Mouse (Mus musculus): ENCODE results near the gene Rfx7. TPM values are rescaled to one million over a fixed set of nuclear protein-coding genes. Genes with fewer than 3 reads are reported as not detected.

Rfx7 gene
- polyA plus RNA-seq, 1 experiment from 2014 or later, result 19.8 TPM

- Histone ChIP-seq H3K4me3 (replicated peaks) (no peak overlapping the region), H3K36me3 (no peaks in the 10 kb centered on the region), H3K4me1 (replicated peaks) (peaks cover 33% of the 10 kb centered on the region), H3K9me3 (no peaks in the 10 kb centered on the region), H3K27ac (peak overlapping the region; percentile 58), H3K9ac (replicated peaks) (no peak overlapping the region), H3K27me3 (no peaks in the 10 kb centered on the region), H3K4me2 (replicated peaks) (no peak overlapping the region)
- WGBS, result 89% methylated on average over 6 of the region's 6 CpGs
- no peak for ATAC-seq
These were observed 111.8 kb downstream of the Rfx7 start for GRCm38 (mm10) chr9:72643651-72644417.

GRCm38 (mm10) chr9:72644418-72645110 lies 112.5 kb downstream of the Rfx7 start:
- no peaks in the 10 kb centered on the region for H3K9me3 ChIP-seq
- H3K27ac ChIP-seq, result peak overlapping the region; percentile 58
- ATAC-seq, result no peak
- 42% methylated on average over 6 of the region's 6 CpGs for WGBS
- H3K4me1 ChIP-seq (replicated peaks), result peaks cover 26% of the 10 kb centered on the region
- H3K4me2 ChIP-seq (replicated peaks), result no peak overlapping the region
- no peak overlapping the region for H3K4me3 ChIP-seq (replicated peaks)
- no peaks in the 10 kb centered on the region for H3K36me3 ChIP-seq
- no peaks in the 10 kb centered on the region for H3K27me3 ChIP-seq
- no peak overlapping the region for H3K9ac ChIP-seq (replicated peaks)

- peaks cover 14% of the 10 kb centered on the region for H3K4me1 ChIP-seq (replicated peaks)
- no peaks in the 10 kb centered on the region for H3K9me3 ChIP-seq
- no peak overlapping the region for H3K27ac ChIP-seq
- 78% methylated on average over 2 of the region's 2 CpGs for WGBS
- H3K27me3 ChIP-seq, result no peaks in the 10 kb centered on the region
- no peak overlapping the region for H3K4me2 ChIP-seq (replicated peaks)
- no peak overlapping the region for H3K9ac ChIP-seq (replicated peaks)
- no peaks in the 10 kb centered on the region for H3K36me3 ChIP-seq
- H3K4me3 ChIP-seq (replicated peaks), result no peak overlapping the region
- ATAC-seq, result no peak
These were observed 117.7 kb downstream of the Rfx7 start for GRCm38 (mm10) chr9:72649781-72650180.

- H3K27me3 ChIP-seq, result no peaks in the 10 kb centered on the region
- peaks cover 20% of the 10 kb centered on the region for H3K4me1 ChIP-seq (replicated peaks)
- H3K36me3 ChIP-seq, result no peaks in the 10 kb centered on the region
- no peak overlapping the region for H3K4me3 ChIP-seq (replicated peaks)
- ATAC-seq, result peak; percentile 63
- 17% methylated on average over 8 of the region's 8 CpGs for WGBS
- peak overlapping the region; percentile 26 for H3K27ac ChIP-seq
- H3K9ac ChIP-seq (replicated peaks), result no peak overlapping the region; the same call in 1 of the 2 replicates
- no peak overlapping the region for H3K4me2 ChIP-seq (replicated peaks)
- no peaks in the 10 kb centered on the region for H3K9me3 ChIP-seq
These were observed 120.9 kb downstream of the Rfx7 start for GRCm38 (mm10) chr9:72652961-72653360.

GRCm38 (mm10) chr9:72653533-72653932 lies 121.5 kb downstream of the Rfx7 start:
- Histone ChIP-seq H3K27me3 (no peaks in the 10 kb centered on the region), H3K27ac (peak overlapping the region; percentile 26; the same call in 1 of the 2 replicates), H3K9ac (replicated peaks) (no peak overlapping the region), H3K4me2 (replicated peaks) (no peak overlapping the region), H3K9me3 (no peaks in the 10 kb centered on the region), H3K36me3 (no peaks in the 10 kb centered on the region), H3K4me1 (replicated peaks) (peaks cover 20% of the 10 kb centered on the region), H3K4me3 (replicated peaks) (no peak overlapping the region)
- no peak for ATAC-seq
- WGBS, result 62% methylated on average over 4 of the region's 4 CpGs

GRCm38 (mm10) chr9:72654593-72655242 lies 122.7 kb downstream of the Rfx7 start:
- Histone ChIP-seq H3K4me2 (replicated peaks) (no peak overlapping the region), H3K4me1 (replicated peaks) (peaks cover 20% of the 10 kb centered on the region), H3K9ac (replicated peaks) (no peak overlapping the region), H3K4me3 (replicated peaks) (no peak overlapping the region), H3K27me3 (no peaks in the 10 kb centered on the region), H3K36me3 (no peaks in the 10 kb centered on the region), H3K9me3 (no peaks in the 10 kb centered on the region), H3K27ac (no peak overlapping the region)
- peak; percentile 57 for ATAC-seq
- 63% methylated on average over 6 of the region's 6 CpGs for WGBS

- Histone ChIP-seq H3K4me1 (replicated peaks) (peaks cover 20% of the 10 kb centered on the region), H3K4me3 (replicated peaks) (no peak overlapping the region), H3K4me2 (replicated peaks) (no peak overlapping the region), H3K9me3 (no peaks in the 10 kb centered on the region), H3K27me3 (no peaks in the 10 kb centered on the region), H3K9ac (replicated peaks) (no peak overlapping the region), H3K36me3 (no peaks in the 10 kb centered on the region), H3K27ac (no peak overlapping the region)
- no peak for ATAC-seq
- 84% methylated on average over 5 of the region's 5 CpGs for WGBS
These were observed 123.6 kb downstream of the Rfx7 start for GRCm38 (mm10) chr9:72655602-72656001.

- no peaks in the 10 kb centered on the region for H3K36me3 ChIP-seq
- H3K4me1 ChIP-seq (replicated peaks), result peaks cover 28% of the 10 kb centered on the region
- H3K4me3 ChIP-seq (replicated peaks), result no peak overlapping the region
- no peak overlapping the region for H3K27ac ChIP-seq
- no peaks in the 10 kb centered on the region for H3K27me3 ChIP-seq
- ATAC-seq, result no peak
- WGBS, result 25% methylated on average over 4 of the region's 4 CpGs
- no peaks in the 10 kb centered on the region for H3K9me3 ChIP-seq
- H3K9ac ChIP-seq (replicated peaks), result no peak overlapping the region
- H3K4me2 ChIP-seq (replicated peaks), result no peak overlapping the region
These were observed 124.5 kb downstream of the Rfx7 start for GRCm38 (mm10) chr9:72656491-72656890.

- no peak overlapping the region for H3K4me2 ChIP-seq (replicated peaks)
- no peaks in the 10 kb centered on the region for H3K27me3 ChIP-seq
- H3K4me3 ChIP-seq (replicated peaks), result no peak overlapping the region
- H3K36me3 ChIP-seq, result no peaks in the 10 kb centered on the region
- no peak overlapping the region for H3K9ac ChIP-seq (replicated peaks)
- no peak overlapping the region for H3K27ac ChIP-seq
- peaks cover 31% of the 10 kb centered on the region for H3K4me1 ChIP-seq (replicated peaks)
- no peaks in the 10 kb centered on the region for H3K9me3 ChIP-seq
- no peak for ATAC-seq
- WGBS, result 21% methylated on average over 3 of the region's 3 CpGs
These were observed 124.9 kb downstream of the Rfx7 start for GRCm38 (mm10) chr9:72656940-72657339.

GRCm38 (mm10) chr9:72657694-72658093 lies 125.7 kb downstream of the Rfx7 start:
- no peaks in the 10 kb centered on the region for H3K9me3 ChIP-seq
- H3K4me1 ChIP-seq (replicated peaks), result peaks cover 27% of the 10 kb centered on the region
- no peak overlapping the region for H3K9ac ChIP-seq (replicated peaks)
- no peak overlapping the region for H3K4me2 ChIP-seq (replicated peaks)
- no peak overlapping the region for H3K27ac ChIP-seq
- no peaks in the 10 kb centered on the region for H3K36me3 ChIP-seq
- H3K4me3 ChIP-seq (replicated peaks), result no peak overlapping the region
- 73% methylated on average over 1 of the region's 1 CpGs for WGBS
- no peak for ATAC-seq
- no peaks in the 10 kb centered on the region for H3K27me3 ChIP-seq

- Histone ChIP-seq H3K27me3 (no peaks in the 10 kb centered on the region), H3K36me3 (peaks cover 5% of the 10 kb centered on the region), H3K9ac (replicated peaks) (no peak overlapping the region), H3K9me3 (no peaks in the 10 kb centered on the region), H3K4me3 (replicated peaks) (no peak overlapping the region), H3K4me2 (replicated peaks) (no peak overlapping the region), H3K27ac (no peak overlapping the region), H3K4me1 (replicated peaks) (peaks cover 33% of the 10 kb centered on the region)
- 73% methylated on average over 4 of the region's 4 CpGs for WGBS
- ATAC-seq, result no peak
These were observed 128.1 kb downstream of the Rfx7 start for GRCm38 (mm10) chr9:72660139-72660538.

- Histone ChIP-seq H3K27ac (peak overlapping the region; percentile 99), H3K36me3 (peaks cover 11% of the 10 kb centered on the region), H3K4me2 (replicated peaks) (no peak overlapping the region), H3K9ac (replicated peaks) (no peak overlapping the region), H3K4me3 (replicated peaks) (no peak overlapping the region), H3K9me3 (no peaks in the 10 kb centered on the region), H3K27me3 (no peaks in the 10 kb centered on the region), H3K4me1 (replicated peaks) (peaks cover 40% of the 10 kb centered on the region)
- ATAC-seq, result no peak
- WGBS, result 44% methylated on average over 1 of the region's 1 CpGs
These were observed 128.9 kb downstream of the Rfx7 start for GRCm38 (mm10) chr9:72660911-72661310.
